Mouse (Mus musculus) intestine, embryonic 15.5 days (tissue): Measurements from ENCODE around the gene Lpar1. TPM values are rescaled to one million over a fixed set of nuclear protein-coding genes. Genes with fewer than 3 reads are reported as not detected.

Experiments used
- ATAC-seq: fragments of 200-750 bp; cut with Nextera tagmentation; 2 replicates; pipeline ENCODE4 v1.8.0; 2017; ENCODE audit warnings: moderate TSS enrichment, moderate library complexity
- H3K27ac ChIP-seq: fragments of 300-500 bp; sonication (generic); 2 replicates; pipeline ENCODE4 v1.5.1; 2015; ENCODE audit warnings: mild to moderate bottlenecking, inconsistent platforms
- H3K27me3 ChIP-seq: fragments of 300-500 bp; sonication (generic); replicated peaks from 2 replicates; pipeline ENCODE4 v1.6.1; 2015; ENCODE audit warnings: inconsistent platforms
- H3K36me3 ChIP-seq: fragments of 300-500 bp; sonication (generic); 2 replicates; pipeline ENCODE4 v1.6.1; 2015; ENCODE audit warnings: inconsistent platforms
- H3K4me1 ChIP-seq: fragments of 300-500 bp; sonication (generic); replicated peaks from 2 replicates; pipeline ENCODE4 v1.6.1; 2015; ENCODE audit warnings: inconsistent platforms
- H3K4me2 ChIP-seq: fragments of 300-500 bp; sonication (generic); replicated peaks from 2 replicates; pipeline ENCODE4 v1.6.1; 2015; ENCODE audit warnings: mild to moderate bottlenecking, inconsistent platforms
- H3K4me3 ChIP-seq: fragments of 300-500 bp; sonication (generic); replicated peaks from 2 replicates; pipeline ENCODE4 v1.5.1; 2015; ENCODE audit warnings: inconsistent platforms
- H3K9ac ChIP-seq: fragments of 300-500 bp; sonication (generic); 2 replicates; pipeline ENCODE4 v1.6.1; 2015; ENCODE audit warnings: inconsistent platforms
- H3K9me3 ChIP-seq: fragments of 300-500 bp; sonication (generic); 2 replicates; pipeline ENCODE4 v1.6.1; 2016; ENCODE audit warnings: inconsistent platforms
- WGBS: fragments of 180-500 bp; shearing (Covaris S2); methylation state at CpG from one replicate; pipeline ENCODE4 v1.1.7; 2015; 5-methylcytosine and 5-hydroxymethylcytosine counted together
- polyA plus RNA-seq: library from polyadenylated mRNA; unstranded; fragments of >200 nt; fragmentation: Nextera tagmentation; extraction: Ambion mirVana; gene quantifications from 2 replicates; pipeline ENCODE4 v1.2.1, GENCODE M21; 2015

Lpar1 gene
- polyA plus RNA-seq, 1 experiment from 2014 or later, result 55.9 TPM

DNA sequence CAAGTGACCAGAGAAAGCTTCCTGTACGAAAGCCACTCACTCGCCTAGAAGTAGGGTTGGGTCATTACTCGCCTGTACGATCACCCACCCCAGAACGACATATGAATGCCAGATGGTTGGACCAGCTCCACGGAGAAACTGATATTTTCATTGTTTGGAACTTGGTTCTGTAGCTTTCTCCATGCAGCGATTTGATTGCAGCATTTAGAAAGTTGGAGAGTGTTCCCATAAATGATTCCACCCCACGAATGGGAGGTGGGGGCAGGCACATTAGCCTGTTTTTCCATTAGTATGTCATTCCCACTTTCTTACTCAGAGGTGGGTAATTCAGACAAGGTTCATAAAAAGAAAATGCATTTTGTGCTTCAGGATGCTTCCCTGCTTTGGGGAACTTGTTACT lies 14.8 kb upstream of the Lpar1 start:
- Histone ChIP-seq H3K9me3 (no peaks in the 10 kb centered on the region), H3K36me3 (no peaks in the 10 kb centered on the region), H3K4me2 (no peak overlapping the region), H3K4me3 (no peak overlapping the region), H3K4me1 (no peaks in the 10 kb centered on the region), H3K9ac (no peak overlapping the region), H3K27ac (no peak overlapping the region), H3K27me3 (no peaks in the 10 kb centered on the region)
- no peak for ATAC-seq
- WGBS, result 71% methylated on average over 8 of the region's 8 CpGs

DNA sequence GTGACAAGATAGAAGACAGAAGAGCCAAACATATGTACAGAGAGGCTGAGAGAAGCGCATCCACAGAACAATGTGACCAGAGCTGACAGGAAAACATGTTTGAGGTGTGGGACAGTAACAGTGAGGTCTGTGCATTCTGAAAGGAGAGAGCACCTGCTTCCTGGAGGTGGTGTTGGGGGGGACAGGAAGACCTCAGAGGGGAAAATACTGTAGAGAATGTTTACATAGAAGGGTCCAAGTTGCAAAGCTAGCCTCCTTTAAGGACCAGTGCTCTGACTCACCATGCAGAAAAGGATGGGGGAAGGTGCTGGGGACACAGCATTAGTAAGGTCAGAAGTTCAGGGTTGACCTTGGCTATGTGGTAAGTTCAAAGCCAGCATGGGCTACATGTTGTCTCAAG lies 9.1 kb upstream of the Lpar1 start:
- Histone ChIP-seq H3K4me2 (no peak overlapping the region), H3K27ac (no peak overlapping the region), H3K4me3 (no peak overlapping the region), H3K9me3 (no peaks in the 10 kb centered on the region), H3K27me3 (no peaks in the 10 kb centered on the region), H3K9ac (no peak overlapping the region), H3K36me3 (no peaks in the 10 kb centered on the region), H3K4me1 (no peaks in the 10 kb centered on the region)
- 50% methylated on average over 1 of the region's 1 CpGs for WGBS
- ATAC-seq, result no peak

DNA sequence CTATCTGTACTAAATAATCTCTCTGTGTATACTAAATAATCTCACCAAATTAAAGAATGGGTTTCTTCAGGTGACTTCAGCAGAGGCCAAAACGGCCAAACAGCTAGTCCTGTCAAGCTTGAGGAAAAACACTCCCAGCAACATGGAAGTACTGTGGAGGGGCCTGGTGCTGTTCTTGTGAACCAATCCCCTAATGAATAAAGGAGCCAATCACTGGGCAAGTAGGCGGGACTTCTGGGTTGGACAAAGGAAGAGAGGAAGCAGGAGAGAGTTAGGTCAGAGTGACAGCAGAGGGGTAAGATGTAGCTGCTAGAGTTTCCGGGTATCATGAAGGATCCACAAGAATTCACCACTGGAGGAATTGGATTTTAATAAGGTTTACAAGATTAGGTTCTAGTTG lies 3.3 kb upstream of the Lpar1 start:
- Histone ChIP-seq H3K9ac (no peak overlapping the region), H3K4me1 (no peaks in the 10 kb centered on the region; the same call in 1 of the 2 replicates), H3K27me3 (no peaks in the 10 kb centered on the region), H3K36me3 (no peaks in the 10 kb centered on the region), H3K9me3 (no peaks in the 10 kb centered on the region), H3K27ac (no peak overlapping the region), H3K4me2 (no peak overlapping the region), H3K4me3 (no peak overlapping the region)
- 70% methylated on average over 3 of the region's 3 CpGs for WGBS
- ATAC-seq, result no peak

DNA sequence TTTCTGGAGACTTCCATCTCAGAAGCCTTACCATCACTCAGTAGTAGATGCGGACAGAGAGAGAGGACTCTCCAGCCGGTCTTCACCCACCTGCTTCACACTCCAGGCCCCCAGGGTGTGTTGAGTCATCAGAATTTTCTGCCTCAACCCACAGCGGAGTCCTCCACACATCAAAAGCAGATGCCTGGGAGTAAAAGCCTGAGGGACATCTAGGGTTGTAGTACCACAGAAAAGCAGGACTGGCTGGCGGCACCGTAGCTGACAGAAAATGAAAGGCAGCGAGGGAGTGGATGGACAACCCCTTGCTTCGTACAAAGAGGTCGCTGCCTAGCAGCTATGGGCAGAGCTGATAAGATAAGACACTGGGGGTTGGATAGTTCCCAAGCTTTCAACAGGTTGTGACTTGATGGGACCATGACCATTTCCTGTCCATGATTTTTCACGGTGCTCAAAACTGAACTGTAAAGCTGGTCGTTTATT lies 701 bp upstream of the Lpar1 start:
- 43% methylated on average over 10 of the region's 10 CpGs for WGBS
- Histone ChIP-seq H3K27ac (peak overlapping the region; percentile 92; the same call in 1 of the 2 replicates), H3K9ac (no peak overlapping the region), H3K4me2 (peak overlapping the region; percentile 92), H3K4me3 (peak overlapping the region; percentile 74; the same call in 1 of the 2 replicates), H3K4me1 (peaks cover 4% of the 10 kb centered on the region), H3K9me3 (no peaks in the 10 kb centered on the region), H3K27me3 (no peaks in the 10 kb centered on the region), H3K36me3 (no peaks in the 10 kb centered on the region)
- no peak; the same call in 1 of the 2 replicates for ATAC-seq

DNA sequence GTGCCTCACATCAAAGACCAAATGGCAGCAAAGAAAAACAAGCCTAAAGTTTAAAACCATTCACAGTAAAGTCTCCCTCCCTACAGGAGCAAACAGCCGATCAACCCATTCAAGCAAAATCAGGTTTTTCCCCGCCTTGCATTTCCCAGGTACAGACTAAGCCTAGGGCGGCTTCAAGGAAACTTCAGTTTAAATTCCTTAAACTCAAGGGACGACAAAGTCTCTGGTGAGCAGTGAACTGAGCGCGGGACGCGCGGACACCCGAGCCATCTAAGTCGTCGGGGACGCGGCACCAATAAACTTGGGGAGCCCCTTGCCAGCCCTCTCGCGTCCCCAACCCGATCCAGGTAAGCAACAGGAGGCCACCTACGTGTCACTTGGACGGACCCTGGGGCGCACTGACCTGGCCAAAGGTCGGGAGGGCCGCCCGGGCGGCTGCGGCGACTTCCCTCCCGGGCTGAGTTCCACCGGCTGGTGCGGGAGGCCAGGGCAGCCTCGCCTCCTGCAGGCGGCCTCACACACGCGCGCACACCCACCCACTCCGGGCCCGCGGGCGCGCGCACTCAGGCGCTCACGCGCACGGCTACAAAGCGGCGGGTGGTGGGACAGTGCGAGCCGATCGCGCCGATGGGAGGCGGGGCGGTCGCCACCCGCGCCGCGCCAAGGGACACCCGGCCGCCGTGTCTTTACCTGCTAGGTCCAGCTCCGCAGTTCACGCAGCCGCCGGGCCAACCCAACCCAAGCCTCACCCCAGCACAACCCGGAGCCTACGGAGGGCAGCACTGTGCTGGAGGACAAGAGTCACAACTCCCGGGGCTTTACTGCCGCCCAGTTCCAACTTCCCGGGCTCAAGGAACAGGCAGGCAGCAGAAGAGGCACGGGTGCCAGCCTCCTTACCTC lies 717 bp downstream of the Lpar1 start:
- WGBS, result under 1% methylated on average over 71 of the region's 71 CpGs
- peak overlapping the region; percentile 77 for H3K9ac ChIP-seq
- peak; percentile 95 for ATAC-seq
- no peaks in the 10 kb centered on the region for H3K9me3 ChIP-seq
- H3K27ac ChIP-seq, result peak overlapping the region; percentile 92
- no peaks in the 10 kb centered on the region for H3K27me3 ChIP-seq
- peak overlapping the region; percentile 74 for H3K4me3 ChIP-seq
- H3K4me1 ChIP-seq, result peaks cover 4% of the 10 kb centered on the region
- H3K36me3 ChIP-seq, result no peaks in the 10 kb centered on the region; the same call in 1 of the 2 replicates
- H3K4me2 ChIP-seq, result peak overlapping the region; percentile 92

DNA sequence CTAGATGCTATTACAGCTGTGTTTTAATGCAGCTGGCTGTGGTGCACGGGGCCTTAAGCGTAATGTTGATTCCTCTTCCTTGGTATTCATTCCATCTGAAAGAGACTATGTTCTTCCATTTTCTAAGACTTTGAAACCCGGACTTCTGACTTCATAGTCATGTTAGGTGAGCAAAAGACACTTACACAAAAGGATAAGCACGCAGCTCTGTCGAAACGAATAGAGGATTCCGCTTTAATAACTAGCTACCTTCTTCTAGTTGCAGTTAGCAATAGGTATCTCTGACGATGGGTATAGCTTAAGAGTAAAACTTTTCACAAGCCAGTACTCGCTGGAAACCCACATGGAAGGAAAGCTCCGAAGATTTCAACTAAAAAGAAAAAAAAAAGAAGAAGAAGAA lies 1.5 kb downstream of the Lpar1 start:
- ATAC-seq, result no peak
- 8% methylated on average over 10 of the region's 10 CpGs for WGBS

DNA sequence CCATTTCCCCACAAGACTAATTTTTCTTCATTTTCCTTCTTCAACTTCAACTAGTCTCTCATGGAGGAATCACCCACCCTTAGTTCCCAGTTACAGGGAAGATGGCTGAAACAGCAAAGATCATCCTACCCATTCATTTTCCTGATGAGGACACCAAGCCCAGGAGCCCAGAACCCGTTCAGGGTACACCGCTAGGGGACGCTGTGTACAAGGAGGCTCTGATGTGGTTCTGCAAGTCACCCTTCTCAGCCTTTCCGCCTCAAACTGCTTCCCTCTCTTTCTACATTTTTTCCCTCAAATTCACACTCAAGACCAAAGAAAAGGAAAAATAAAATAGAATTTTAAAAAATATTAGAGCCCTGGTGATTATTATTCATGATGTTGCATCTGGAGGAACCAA lies 1.9 kb downstream of the Lpar1 start:
- Histone ChIP-seq H3K9me3 (no peaks in the 10 kb centered on the region), H3K9ac (peak overlapping the region; percentile 77), H3K27me3 (no peaks in the 10 kb centered on the region), H3K4me1 (peaks cover 15% of the 10 kb centered on the region), H3K36me3 (no peaks in the 10 kb centered on the region; the same call in 1 of the 2 replicates), H3K27ac (peak overlapping the region; percentile 92), H3K4me3 (peak overlapping the region; percentile 74), H3K4me2 (peak overlapping the region; percentile 92)
- ATAC-seq, result peak; percentile 32; the same call in 1 of the 2 replicates
- WGBS, result 7% methylated on average over 4 of the region's 4 CpGs

More for the DNA sequence above, 1.5 kb downstream of the Lpar1 start:
- H3K4me3 ChIP-seq, result peak overlapping the region; percentile 74
- no peaks in the 10 kb centered on the region; the same call in 1 of the 2 replicates for H3K36me3 ChIP-seq
- H3K9me3 ChIP-seq, result no peaks in the 10 kb centered on the region
- H3K4me1 ChIP-seq, result peaks cover 12% of the 10 kb centered on the region
- H3K9ac ChIP-seq, result peak overlapping the region; percentile 77
- peak overlapping the region; percentile 92 for H3K4me2 ChIP-seq
- peak overlapping the region; percentile 92 for H3K27ac ChIP-seq
- H3K27me3 ChIP-seq, result no peaks in the 10 kb centered on the region

DNA sequence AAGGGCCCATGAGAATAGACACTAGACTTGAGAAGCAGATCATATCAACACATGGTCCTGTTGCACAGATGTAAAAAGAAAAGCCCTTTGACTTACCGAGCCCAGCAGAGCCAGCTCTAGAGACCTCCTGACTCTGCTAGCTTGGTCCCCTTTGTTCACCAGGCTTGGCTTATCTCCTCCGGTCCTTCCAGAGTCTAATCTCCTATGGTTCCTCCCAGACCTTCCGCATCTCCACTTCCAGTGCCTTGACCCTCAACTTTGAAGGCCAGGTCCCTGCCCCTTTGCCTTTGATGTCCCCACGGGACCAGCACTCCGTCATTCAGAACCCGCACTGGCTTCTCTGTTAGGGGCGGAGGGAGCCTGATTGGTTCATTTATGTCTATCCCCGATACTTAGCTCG lies 6.0 kb downstream of the Lpar1 start:
- no peaks in the 10 kb centered on the region; the same call in 1 of the 2 replicates for H3K36me3 ChIP-seq
- H3K27ac ChIP-seq, result no peak overlapping the region
- peaks cover 30% of the 10 kb centered on the region for H3K4me1 ChIP-seq
- WGBS, result 78% methylated on average over 9 of the region's 9 CpGs
- H3K4me3 ChIP-seq, result no peak overlapping the region
- no peaks in the 10 kb centered on the region for H3K9me3 ChIP-seq
- H3K9ac ChIP-seq, result no peak overlapping the region
- ATAC-seq, result no peak
- no peaks in the 10 kb centered on the region for H3K27me3 ChIP-seq
- no peak overlapping the region for H3K4me2 ChIP-seq

DNA sequence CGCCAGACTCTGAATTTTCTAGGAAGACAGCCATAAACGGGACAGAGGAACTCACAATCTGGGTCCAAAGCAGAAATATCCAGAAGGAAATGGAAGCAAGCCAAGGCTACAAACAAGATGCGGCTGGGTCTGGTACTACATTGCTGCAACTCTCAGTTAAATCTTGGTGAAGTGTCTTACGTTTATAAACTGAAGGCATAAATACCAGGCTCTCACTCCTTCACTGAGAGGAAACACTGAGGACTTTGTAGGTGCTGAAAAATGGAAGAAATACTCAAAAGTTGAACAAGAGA lies 6.5 kb downstream of the Lpar1 start:
- Histone ChIP-seq H3K9me3 (no peaks in the 10 kb centered on the region), H3K4me1 (peaks cover 30% of the 10 kb centered on the region), H3K27me3 (no peaks in the 10 kb centered on the region), H3K9ac (no peak overlapping the region), H3K36me3 (no peaks in the 10 kb centered on the region; the same call in 1 of the 2 replicates), H3K27ac (no peak overlapping the region; the same call in 1 of the 2 replicates), H3K4me3 (no peak overlapping the region), H3K4me2 (no peak overlapping the region)
- no peak for ATAC-seq
- WGBS, result 38% methylated on average over 4 of the region's 4 CpGs

DNA sequence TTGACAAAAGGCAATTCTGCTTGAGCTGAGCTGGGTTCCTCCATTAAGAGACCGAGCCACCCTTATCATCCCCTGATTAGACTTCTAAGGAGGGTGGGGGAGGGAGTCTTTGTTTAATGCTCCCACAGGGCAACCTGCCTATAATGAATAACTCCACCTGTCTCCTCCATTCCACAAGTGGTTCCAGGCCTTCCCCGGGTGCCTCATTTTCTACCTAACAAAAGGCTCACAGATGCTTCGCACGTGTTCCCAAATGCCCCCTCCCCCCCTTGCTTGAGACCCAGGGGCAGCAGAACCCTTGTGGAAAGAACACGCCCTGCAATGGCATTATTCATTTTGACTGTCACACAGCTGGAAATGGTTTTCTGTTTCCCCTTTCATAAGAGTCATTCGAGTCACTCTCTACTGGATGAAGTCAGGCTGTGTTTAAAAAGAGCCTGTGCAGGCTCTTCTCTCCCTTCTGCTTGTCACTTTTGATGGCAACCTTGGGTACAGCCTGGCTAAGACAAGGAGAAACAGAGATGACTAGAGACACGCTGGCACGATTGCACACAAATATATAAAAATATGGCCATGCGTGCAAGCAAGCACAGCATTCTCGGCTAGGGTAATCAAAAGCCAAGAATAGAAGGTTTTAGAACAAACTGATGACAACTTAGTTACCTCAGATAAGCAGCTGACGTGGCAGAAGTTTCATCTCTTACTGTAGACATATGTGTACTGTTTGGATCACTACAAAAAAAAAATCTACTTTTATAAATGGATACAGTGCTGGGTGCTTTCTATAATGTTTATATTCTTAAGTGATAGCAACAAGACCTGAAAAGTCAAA lies 7.0 kb downstream of the Lpar1 start:
- Histone ChIP-seq H3K9me3 (no peaks in the 10 kb centered on the region), H3K27me3 (no peaks in the 10 kb centered on the region), H3K9ac (no peak overlapping the region), H3K36me3 (no peaks in the 10 kb centered on the region; the same call in 1 of the 2 replicates), H3K4me1 (peaks cover 30% of the 10 kb centered on the region), H3K4me3 (no peak overlapping the region), H3K4me2 (peak overlapping the region; percentile 33), H3K27ac (peak overlapping the region; percentile 85)
- ATAC-seq, result peak; percentile 90
- 22% methylated on average over 11 of the region's 11 CpGs for WGBS

DNA sequence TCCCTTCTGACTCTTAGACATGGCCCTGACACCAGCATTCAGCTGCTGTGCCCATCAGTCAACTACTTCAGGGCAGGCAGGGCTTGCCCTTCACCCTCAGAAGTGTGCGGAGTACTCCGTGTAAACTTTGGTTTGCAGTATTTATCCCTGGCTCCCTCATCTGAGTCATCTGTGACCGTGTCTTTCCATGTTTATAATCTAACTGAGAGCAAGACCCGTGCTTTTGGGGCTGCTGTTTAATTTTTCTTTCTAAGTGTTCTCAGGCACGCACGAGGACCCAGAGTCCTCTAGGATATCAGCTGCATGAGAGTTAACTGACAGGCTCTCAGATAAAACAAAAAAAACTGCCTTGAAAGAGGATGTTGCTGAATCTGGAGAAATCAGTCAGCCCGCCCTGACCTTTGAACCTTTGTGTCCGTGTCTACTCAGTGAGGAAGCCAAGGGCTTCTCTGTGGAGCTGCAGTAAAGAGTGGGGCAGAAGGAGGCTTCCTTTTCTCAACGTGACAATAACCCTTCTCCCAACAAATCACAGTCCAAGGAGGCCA lies 7.7 kb downstream of the Lpar1 start:
- ATAC-seq, result peak; percentile 89
- peak overlapping the region; percentile 85 for H3K27ac ChIP-seq
- no peaks in the 10 kb centered on the region for H3K27me3 ChIP-seq
- peaks cover 30% of the 10 kb centered on the region for H3K4me1 ChIP-seq
- WGBS, result 12% methylated on average over 9 of the region's 9 CpGs
- no peaks in the 10 kb centered on the region; the same call in 1 of the 2 replicates for H3K36me3 ChIP-seq
- H3K9me3 ChIP-seq, result no peaks in the 10 kb centered on the region
- H3K4me2 ChIP-seq, result peak overlapping the region; percentile 33
- no peak overlapping the region for H3K4me3 ChIP-seq
- H3K9ac ChIP-seq, result no peak overlapping the region

DNA sequence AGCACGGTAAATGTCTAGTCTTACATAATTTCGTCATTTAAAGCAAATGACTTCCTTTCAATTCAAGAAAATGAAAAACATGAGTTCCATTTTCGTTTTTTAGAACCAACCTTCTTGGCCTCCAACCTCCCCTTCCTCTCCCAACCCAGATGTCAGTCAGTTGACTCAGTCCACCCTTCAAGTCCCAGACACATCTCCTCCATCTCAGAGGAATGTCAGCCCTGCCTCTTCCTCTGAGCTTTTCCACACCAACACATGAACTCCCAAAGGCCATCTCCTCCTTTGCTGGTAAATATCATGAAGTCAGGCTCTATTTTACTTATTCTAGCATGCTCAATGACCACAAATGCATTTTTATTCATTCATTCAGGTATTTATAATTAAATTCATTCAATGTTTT lies 10.5 kb downstream of the Lpar1 start:
- ATAC-seq, result no peak
- Histone ChIP-seq H3K9me3 (no peaks in the 10 kb centered on the region), H3K9ac (no peak overlapping the region), H3K27me3 (no peaks in the 10 kb centered on the region), H3K4me2 (no peak overlapping the region), H3K27ac (no peak overlapping the region), H3K4me1 (peaks cover 25% of the 10 kb centered on the region), H3K4me3 (no peak overlapping the region), H3K36me3 (no peaks in the 10 kb centered on the region; the same call in 1 of the 2 replicates)
- 90% methylated on average over 3 of the region's 3 CpGs for WGBS
